14 mouse cellular contexts compared by ENCODE assay signal in genomic region chr1:61967124-61967523, GRCm38 (mm10).
DNase-seq lines count a peak whose midpoint lies in the region; ATAC-seq lines count a peak whose summit lies in the region.
"Had no signal": no experiment of that assay in that cellular context is flagged by ENCODE, and none has a peak within 500 bp of the region (broad histone marks: within the 10 kb centered on the region; RNA-seq: fewer than 3 reads in every experiment).

No protein-coding gene starts in this region.

- H3K9me3 ChIP-seq in embryonic facial prominence, embryonic 11.5 days (replicated peaks; ENCODE audit: control insufficient read depth, low read length): no peaks in the 10 kb centered on the region
- no peaks in the 10 kb centered on the region for H3K9me3 ChIP-seq in embryonic facial prominence, embryonic 10.5 days
- H3K9me3 ChIP-seq in midbrain, embryonic 11.5 days (ENCODE audit: control insufficient read depth, low read length): no peaks in the 10 kb centered on the region
- no peaks in the 10 kb centered on the region for H3K9me3 ChIP-seq in midbrain, embryonic 10.5 days (replicated peaks)
- H3K9me3 ChIP-seq: forebrain, embryonic 13.5 days; heart, embryonic 12.5 days; limb, embryonic 15.5 days had no signal

- H3K4me3 ChIP-seq in embryonic facial prominence, embryonic 11.5 days (ENCODE audit: low read depth, low read length): no peak overlapping the region
- H3K4me3 ChIP-seq in embryonic facial prominence, embryonic 10.5 days: no peak overlapping the region
- no peak overlapping the region for H3K4me3 ChIP-seq in midbrain, embryonic 11.5 days (ENCODE audit: low read depth, low read length)
- no peak overlapping the region for H3K4me3 ChIP-seq in midbrain, embryonic 10.5 days
- H3K4me3 ChIP-seq: forebrain, embryonic 13.5 days; heart, embryonic 12.5 days; limb, embryonic 15.5 days had no signal

- no peak overlapping the region for H3K4me2 ChIP-seq in embryonic facial prominence, embryonic 11.5 days (ENCODE audit: low read depth, low read length)
- H3K4me2 ChIP-seq in midbrain, embryonic 11.5 days: no peak overlapping the region
- H3K4me2 ChIP-seq: forebrain, embryonic 13.5 days; heart, embryonic 12.5 days; limb, embryonic 15.5 days had no signal

- peak; percentile 24 for DNase-seq in embryonic facial prominence, embryonic 11.5 days (ENCODE audit: low spot score)
- no peak for DNase-seq in embryonic facial prominence, embryonic 10.5 days (ENCODE audit: low spot score)
- DNase-seq in midbrain, embryonic 11.5 days (ENCODE audit: low spot score, missing footprints): peak; percentile 84
- DNase-seq in midbrain, embryonic 10.5 days (ENCODE audit: low spot score): no peak
- peak; percentile 3 for DNase-seq in c-Kit-positive CD71-positive TER-119-positive erythroid progenitor cells, embryonic 14.5 days (ENCODE audit: low spot score)
- no peak for DNase-seq in kidney, postnatal 10 days
- DNase-seq in gastrocnemius, postnatal 36 days: no peak
- DNase-seq: adrenal gland, adult 2 months; cerebellum, postnatal 25 days; kidney, postnatal 25 days had no signal

- H3K4me1 ChIP-seq in embryonic facial prominence, embryonic 11.5 days (ENCODE audit: control insufficient read depth, insufficient read depth, low read length): no peaks in the 10 kb centered on the region
- H3K4me1 ChIP-seq in embryonic facial prominence, embryonic 10.5 days: no peaks in the 10 kb centered on the region
- 0 out of 2 replicates have a peak, but pooled peaks cover 3% of the 10 kb centered on the region for H3K4me1 ChIP-seq in midbrain, embryonic 11.5 days (ENCODE audit: control insufficient read depth, insufficient read depth, low read length)
- H3K4me1 ChIP-seq in midbrain, embryonic 10.5 days: peaks cover 7% of the 10 kb centered on the region; the same call in 1 of the 2 replicates
- H3K4me1 ChIP-seq: forebrain, embryonic 13.5 days; heart, embryonic 12.5 days; limb, embryonic 15.5 days had no signal

- ATAC-seq in embryonic facial prominence, embryonic 11.5 days (replicated peaks; ENCODE audit: insufficient number of reproducible peaks, low FRiP score, low TSS enrichment, low read depth): no peak
- no peak for ATAC-seq in midbrain, embryonic 11.5 days (ENCODE audit: low FRiP score)
- ATAC-seq in neutrophil, adult 5-6 weeks (ENCODE audit: extremely low read depth, insufficient number of reproducible peaks, low FRiP score, poor library complexity, severe bottlenecking): peak; percentile 76; the same call in 1 of the 2 replicates
- ATAC-seq: forebrain, embryonic 13.5 days had no signal

- no peaks in the 10 kb centered on the region for H3K27me3 ChIP-seq in embryonic facial prominence, embryonic 11.5 days (ENCODE audit: control insufficient read depth, insufficient read depth, low read length)
- no peaks in the 10 kb centered on the region for H3K27me3 ChIP-seq in embryonic facial prominence, embryonic 10.5 days (replicated peaks; ENCODE audit: low read depth, poor library complexity, severe bottlenecking)
- no peaks in the 10 kb centered on the region for H3K27me3 ChIP-seq in midbrain, embryonic 11.5 days (ENCODE audit: control insufficient read depth, insufficient read depth, low read length)
- H3K27me3 ChIP-seq in midbrain, embryonic 10.5 days (ENCODE audit: low read depth, poor library complexity, severe bottlenecking): no peaks in the 10 kb centered on the region
- H3K27me3 ChIP-seq: forebrain, embryonic 13.5 days; heart, embryonic 12.5 days; limb, embryonic 15.5 days had no signal

- 72% methylated on average over 3 of the region's 3 CpGs for WGBS in embryonic facial prominence, embryonic 11.5 days
- WGBS in embryonic facial prominence, embryonic 10.5 days: 76% methylated on average over 3 of the region's 3 CpGs
- 75% methylated on average over 3 of the region's 3 CpGs for WGBS in midbrain, embryonic 11.5 days
- WGBS in midbrain, embryonic 10.5 days: 73% methylated on average over 3 of the region's 3 CpGs

- no peak overlapping the region for H3K9ac ChIP-seq in embryonic facial prominence, embryonic 11.5 days (replicated peaks; ENCODE audit: low read length)
- no peak overlapping the region for H3K9ac ChIP-seq in midbrain, embryonic 11.5 days (ENCODE audit: low read length)
- H3K9ac ChIP-seq: forebrain, embryonic 13.5 days; heart, embryonic 12.5 days; limb, embryonic 15.5 days had no signal

- no peak overlapping the region for H3K27ac ChIP-seq in embryonic facial prominence, embryonic 11.5 days (replicated peaks; ENCODE audit: low read depth, low read length)
- H3K27ac ChIP-seq in embryonic facial prominence, embryonic 10.5 days (replicated peaks): no peak overlapping the region
- H3K27ac ChIP-seq in midbrain, embryonic 11.5 days (ENCODE audit: low read depth, low read length): no peak overlapping the region
- H3K27ac ChIP-seq in midbrain, embryonic 10.5 days (replicated peaks): no peak overlapping the region
- H3K27ac ChIP-seq: forebrain, embryonic 13.5 days; limb, embryonic 15.5 days had no signal

- no peaks in the 10 kb centered on the region for H3K36me3 ChIP-seq in embryonic facial prominence, embryonic 11.5 days (replicated peaks; ENCODE audit: control insufficient read depth, insufficient read depth, low read depth, low read length)
- no peaks in the 10 kb centered on the region for H3K36me3 ChIP-seq in embryonic facial prominence, embryonic 10.5 days (replicated peaks)
- no peaks in the 10 kb centered on the region for H3K36me3 ChIP-seq in midbrain, embryonic 11.5 days (ENCODE audit: control insufficient read depth, insufficient read depth, low read length)
- no peaks in the 10 kb centered on the region for H3K36me3 ChIP-seq in midbrain, embryonic 10.5 days
- H3K36me3 ChIP-seq: heart, embryonic 12.5 days; limb, embryonic 15.5 days had no signal

- intact Hi-C loops in gastrocnemius, postnatal 36 days (cut with DNase I): no loop called here

Comparison
In these comparisons a context has a peak if more than half of its experiments do, and no peak if none do; other contexts are left out.
1. DNase-seq: peak in embryonic facial prominence, embryonic 11.5 days (single experiment), midbrain, embryonic 11.5 days (single experiment) and c-Kit-positive CD71-positive TER-119-positive erythroid progenitor cells, embryonic 14.5 days (single experiment); none in embryonic facial prominence, embryonic 10.5 days (single experiment), midbrain, embryonic 10.5 days (single experiment), kidney, postnatal 10 days (single experiment) and gastrocnemius, postnatal 36 days (0 of 2).